Mouse (Mus musculus) heart, embryonic 16.5 days (tissue): ENCODE results near the gene Cacna2d4. TPM values are rescaled to one million over a fixed set of nuclear protein-coding genes. Genes with fewer than 3 reads are reported as not detected.
"Not testable (repeated sequence)": the region's sequence is repeated elsewhere in the genome, so short reads cannot be mapped to it uniquely, and the experiment has no call there.

Source experiments
- ATAC-seq: fragments of 200-750 bp; cut with Nextera tagmentation; replicated peaks from 2 replicates; pipeline ENCODE4 v1.8.0; 2017; ENCODE audit warnings: moderate number of reproducible peaks; ENCODE audit not compliant: insufficient read depth, low FRiP score; ENCODE audit errors: extremely low read depth
- H3K27ac ChIP-seq: fragments of 300-500 bp; sonication (generic); 2 replicates; pipeline ENCODE4 v1.5.1; 2014; ENCODE audit warnings: mild to moderate bottlenecking, low read length, control low read depth, moderate library complexity
- H3K27me3 ChIP-seq: fragments of 300-500 bp; sonication (generic); 2 replicates; pipeline ENCODE4 v1.6.1; 2014; ENCODE audit warnings: low read length, mixed read lengths; ENCODE audit not compliant: control insufficient read depth, insufficient read depth
- H3K36me3 ChIP-seq: fragments of 300-500 bp; sonication (generic); 2 replicates; pipeline ENCODE4 v1.6.1; 2014; ENCODE audit not compliant: control insufficient read depth, insufficient read depth
- H3K4me1 ChIP-seq: fragments of 300-500 bp; sonication (generic); 2 replicates; pipeline ENCODE4 v1.6.1; 2014; ENCODE audit warnings: low read length, mixed read lengths; ENCODE audit not compliant: control insufficient read depth, insufficient read depth
- H3K4me2 ChIP-seq: fragments of 300-500 bp; sonication (generic); 2 replicates; pipeline ENCODE4 v1.6.1; 2014; ENCODE audit warnings: low read depth, mild to moderate bottlenecking, control low read depth, low read length
- H3K4me3 ChIP-seq: fragments of 300-500 bp; sonication (generic); 2 replicates; pipeline ENCODE4 v1.5.1; 2014; ENCODE audit warnings: mild to moderate bottlenecking, control low read depth, low read length
- H3K9ac ChIP-seq: fragments of 300-500 bp; sonication (generic); 2 replicates; pipeline ENCODE4 v1.6.1; 2014; ENCODE audit warnings: low read length, control low read depth
- H3K9me3 ChIP-seq: fragments of 300-500 bp; sonication (generic); replicated peaks from 2 replicates; pipeline ENCODE4 v1.6.1; 2016; ENCODE audit warnings: low read length; ENCODE audit not compliant: control insufficient read depth
- WGBS: fragments of 180-500 bp; shearing (Covaris S2); extraction: QIAGEN DNeasy Blood & Tissue Kit; methylation state at CpG from one replicate; pipeline ENCODE4 v1.1.7; 2014; 5-methylcytosine and 5-hydroxymethylcytosine counted together
- polyA plus RNA-seq: library from polyadenylated mRNA; unstranded; fragments of >200 nt; fragmentation: Nextera tagmentation; extraction: Ambion mirVana; gene quantifications from 2 replicates; pipeline ENCODE4 v1.2.1, GENCODE M21; 2015

The Cacna2d4 gene
- polyA plus RNA-seq, 1 experiment from 2014 or later = 0.45 TPM

DNA sequence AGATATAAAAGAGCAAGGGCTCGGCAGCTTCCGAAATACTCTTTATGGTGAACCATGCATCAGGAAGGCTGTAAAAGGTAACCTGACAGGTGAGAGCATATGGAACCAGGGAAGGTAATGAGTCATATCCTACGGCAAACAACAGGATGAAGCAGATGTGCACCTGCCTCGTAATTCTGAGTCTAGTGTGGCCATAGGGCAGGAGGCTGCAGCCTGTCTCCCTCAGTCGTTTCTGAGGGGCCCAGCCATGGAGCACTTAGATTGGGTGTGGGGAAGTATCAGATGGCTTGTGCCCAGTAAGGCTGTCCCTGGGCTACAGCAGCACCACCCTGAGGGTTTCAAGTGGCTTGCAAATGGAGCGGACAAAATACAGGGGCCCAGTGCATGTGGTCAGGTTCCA is 116.2 kb downstream of the Cacna2d4 start:
- WGBS = 70% methylated on average over 6 of the region's 6 CpGs
- no peak overlapping the region for H3K9ac ChIP-seq
- ATAC-seq = no peak

GRCm38 (mm10) chr6:119358020-119358571 is 121.8 kb downstream of the Cacna2d4 start:
- no peaks in the 10 kb centered on the region for H3K4me1 ChIP-seq
- no peak for ATAC-seq
- 90% methylated on average over 8 of the region's 8 CpGs for WGBS

More for the DNA sequence above, 116.2 kb downstream of the Cacna2d4 start:
- peaks cover 9% of the 10 kb centered on the region for H3K4me1 ChIP-seq
- no peaks in the 10 kb centered on the region for H3K9me3 ChIP-seq
- peaks cover 28% of the 10 kb centered on the region for H3K36me3 ChIP-seq
- H3K4me2 ChIP-seq = no peak overlapping the region
- H3K27me3 ChIP-seq = no peaks in the 10 kb centered on the region
- no peak overlapping the region for H3K27ac ChIP-seq
- no peak overlapping the region for H3K4me3 ChIP-seq

GRCm38 (mm10) chr6:119360250-119360649 is 123.9 kb downstream of the Cacna2d4 start:
- H3K9me3 ChIP-seq, H3K4me1 ChIP-seq, H3K4me3 ChIP-seq, H3K27me3 ChIP-seq, H3K4me2 ChIP-seq, H3K27ac ChIP-seq, ATAC-seq, H3K9ac ChIP-seq: not testable (repeated sequence)
- WGBS = 90% methylated on average over 6 of the region's 6 CpGs
- H3K36me3 ChIP-seq = peaks cover 37% of the 10 kb centered on the region

More at GRCm38 (mm10) chr6:119358020-119358571, 121.8 kb downstream of the Cacna2d4 start:
- Histone ChIP-seq H3K9me3 (no peaks in the 10 kb centered on the region), H3K27me3 (no peaks in the 10 kb centered on the region), H3K4me3 (no peak overlapping the region), H3K36me3 (peaks cover 47% of the 10 kb centered on the region), H3K4me2 (no peak overlapping the region), H3K9ac (no peak overlapping the region), H3K27ac (no peak overlapping the region)

- H3K9me3 ChIP-seq = no peaks in the 10 kb centered on the region
- H3K36me3 ChIP-seq = peaks cover 34% of the 10 kb centered on the region
- no peaks in the 10 kb centered on the region for H3K27me3 ChIP-seq
- H3K27ac ChIP-seq = no peak overlapping the region
- WGBS = 70% methylated on average over 3 of the region's 3 CpGs
- no peak overlapping the region for H3K4me3 ChIP-seq
- H3K4me2 ChIP-seq = no peak overlapping the region
- no peak overlapping the region for H3K9ac ChIP-seq
- H3K4me1 ChIP-seq = no peaks in the 10 kb centered on the region
- ATAC-seq = no peak
Measured at GRCm38 (mm10) chr6:119360925-119361702, 124.8 kb downstream of the Cacna2d4 start.

DNA sequence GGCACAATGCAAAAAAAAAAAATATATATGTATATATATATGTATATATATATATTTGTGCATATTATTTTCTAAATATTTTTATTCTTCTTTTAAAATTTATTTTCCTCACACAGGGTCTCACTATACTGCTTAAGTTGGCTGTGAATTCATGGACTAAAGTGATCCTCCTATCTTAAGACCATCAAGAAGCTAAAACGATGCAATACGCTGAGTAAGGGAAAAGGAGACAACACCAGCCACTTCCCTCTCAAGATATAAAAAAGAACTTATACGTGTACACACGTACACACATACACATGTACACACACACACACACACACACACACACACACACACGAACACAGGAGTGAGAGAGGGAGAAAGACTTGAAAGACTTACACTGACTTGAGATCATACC is 127.3 kb downstream of the Cacna2d4 start:
- no peak overlapping the region for H3K9ac ChIP-seq
- H3K4me2 ChIP-seq = no peak overlapping the region
- H3K36me3 ChIP-seq = peaks cover 23% of the 10 kb centered on the region
- no peak overlapping the region for H3K4me3 ChIP-seq
- H3K9me3 ChIP-seq = no peaks in the 10 kb centered on the region
- no peak overlapping the region for H3K27ac ChIP-seq
- 89% methylated on average over 5 of the region's 5 CpGs for WGBS
- H3K4me1 ChIP-seq = no peaks in the 10 kb centered on the region
- ATAC-seq = no peak
- no peaks in the 10 kb centered on the region for H3K27me3 ChIP-seq

GRCm38 (mm10) chr6:119366800-119367199 is 130.5 kb downstream of the Cacna2d4 start:
- H3K27ac ChIP-seq, ATAC-seq, H3K4me3 ChIP-seq, H3K4me2 ChIP-seq, H3K4me1 ChIP-seq, H3K9ac ChIP-seq, H3K9me3 ChIP-seq, H3K27me3 ChIP-seq: not testable (repeated sequence)
- peaks cover 20% of the 10 kb centered on the region for H3K36me3 ChIP-seq
- WGBS = 84% methylated on average over 3 of the region's 4 CpGs

- Histone ChIP-seq H3K9me3 (no peaks in the 10 kb centered on the region), H3K9ac (no peak overlapping the region), H3K36me3 (peaks cover 20% of the 10 kb centered on the region), H3K27me3 (no peaks in the 10 kb centered on the region), H3K4me1 (peaks cover 3% of the 10 kb centered on the region), H3K27ac (no peak overlapping the region), H3K4me3 (no peak overlapping the region), H3K4me2 (no peak overlapping the region)
- no peak for ATAC-seq
- WGBS = 50% methylated on average over 2 of the region's 2 CpGs
Measured at GRCm38 (mm10) chr6:119367382-119367781, 131.1 kb downstream of the Cacna2d4 start.

GRCm38 (mm10) chr6:119371624-119372023 is 135.3 kb downstream of the Cacna2d4 start:
- H3K4me1 ChIP-seq = peaks cover 7% of the 10 kb centered on the region
- no peak overlapping the region for H3K9ac ChIP-seq
- no peaks in the 10 kb centered on the region for H3K9me3 ChIP-seq
- no peak overlapping the region for H3K27ac ChIP-seq
- peaks cover 9% of the 10 kb centered on the region for H3K36me3 ChIP-seq
- H3K4me3 ChIP-seq = no peak overlapping the region
- H3K27me3 ChIP-seq = no peaks in the 10 kb centered on the region
- H3K4me2 ChIP-seq = no peak overlapping the region
- ATAC-seq = no peak

- no peak overlapping the region for H3K27ac ChIP-seq
- no peak overlapping the region for H3K9ac ChIP-seq
- H3K4me1 ChIP-seq = peaks cover 8% of the 10 kb centered on the region
- H3K36me3 ChIP-seq = peaks cover 9% of the 10 kb centered on the region
- no peaks in the 10 kb centered on the region for H3K27me3 ChIP-seq
- 39% methylated on average over 5 of the region's 5 CpGs for WGBS
- H3K4me2 ChIP-seq = no peak overlapping the region
- H3K9me3 ChIP-seq = no peaks in the 10 kb centered on the region
- no peak for ATAC-seq
- no peak overlapping the region for H3K4me3 ChIP-seq
Measured at GRCm38 (mm10) chr6:119372237-119372636, 135.9 kb downstream of the Cacna2d4 start.
